Mouse (Mus musculus) E14TG2a.4 (cell line): ENCODE results near the gene Gm20388.

Experiments
- CTCF ChIP-seq: conservative IDR thresholded peaks from 2 replicates; pipeline ENCODE4 v1.5.1; 2014; ENCODE audit warnings: low read length
- NANOG ChIP-seq: IDR thresholded peaks from 2 replicates; pipeline ENCODE4 v1.6.1; 2014; ENCODE audit warnings: borderline replicate concordance, low read length, mixed read lengths

- no peak for TF ChIP-seq CTCF
- TF ChIP-seq NANOG = no peak
Observed at GRCm38 (mm10) chr8:120679629-120680387, 769.2 kb downstream of the Gm20388 start.
